Mouse (Mus musculus): ENCODE measurements at regions not wholly inside any gene's neighbourhood (a gene's known extent, or its start where the extent isn't known, plus 50 kb on each side); places are given as distances from the start of the nearest gene placed in this dataset.

- H3K4me2 ChIP-seq (replicated peaks; ENCODE audit: low read depth, low read length) = no peak overlapping the region
- DNase-seq (ENCODE audit: low spot score) = no peak
- 94% methylated on average over 4 of the region's 4 CpGs for WGBS
- no peak overlapping the region for H3K4me3 ChIP-seq (ENCODE audit: low read depth, low read length)
- ATAC-seq = no peak
- TF ChIP-seq CTCF (IDR thresholded peaks at IDR 0.05) (no peak), EP300 (IDR thresholded peaks at IDR 0.05) (no peak)
- no peaks in the 10 kb centered on the region for H3K36me3 ChIP-seq (ENCODE audit: insufficient read depth, low read length)
- H3K9ac ChIP-seq (replicated peaks; ENCODE audit: low read depth) = no peak overlapping the region
- no peaks in the 10 kb centered on the region for H3K4me1 ChIP-seq (ENCODE audit: insufficient read depth, low read depth, low read length)
- H3K9me3 ChIP-seq (ENCODE audit: low read length) = no peaks in the 10 kb centered on the region
- no peak overlapping the region for H3K27ac ChIP-seq (ENCODE audit: low read length)
- H3K27me3 ChIP-seq (replicated peaks; ENCODE audit: insufficient read depth, low read length) = no peaks in the 10 kb centered on the region
Observed at GRCm38 (mm10) chr14:62043117-62043422, 249.3 kb upstream of the Rnaseh2b start.

- no peak for TF ChIP-seq EP300 (IDR thresholded peaks at IDR 0.05)
- Histone ChIP-seq H3K4me3 (ENCODE audit: low read depth, low read length) (no peak overlapping the region), H3K4me2 (replicated peaks; ENCODE audit: low read depth, low read length) (no peak overlapping the region), H3K9me3 (ENCODE audit: low read length) (no peaks in the 10 kb centered on the region), H3K36me3 (ENCODE audit: insufficient read depth, low read length) (no peaks in the 10 kb centered on the region), H3K9ac (replicated peaks; ENCODE audit: low read depth) (no peak overlapping the region), H3K27me3 (replicated peaks; ENCODE audit: insufficient read depth, low read length) (no peaks in the 10 kb centered on the region), H3K27ac (ENCODE audit: low read length) (no peak overlapping the region), H3K4me1 (ENCODE audit: insufficient read depth, low read depth, low read length) (no peaks in the 10 kb centered on the region)
- 91% methylated on average over 6 of the region's 6 CpGs for WGBS
- ATAC-seq (no peak), DNase-seq (ENCODE audit: low spot score) (no peak)
Observed at GRCm38 (mm10) chr14:62050941-62051340, 241.4 kb upstream of the Rnaseh2b start.

GRCm38 (mm10) chr14:62051923-62052322, 240.5 kb upstream of the Rnaseh2b start:
- no peaks in the 10 kb centered on the region for H3K4me1 ChIP-seq (ENCODE audit: insufficient read depth, low read depth, low read length)
- H3K9ac ChIP-seq (replicated peaks; ENCODE audit: low read depth) = no peak overlapping the region
- H3K27me3 ChIP-seq (replicated peaks; ENCODE audit: insufficient read depth, low read length) = no peaks in the 10 kb centered on the region
- H3K27ac ChIP-seq (ENCODE audit: low read length) = no peak overlapping the region
- H3K36me3 ChIP-seq (ENCODE audit: insufficient read depth, low read length) = no peaks in the 10 kb centered on the region
- TF ChIP-seq CTCF (IDR thresholded peaks at IDR 0.05) = no peak
- TF ChIP-seq EP300 (IDR thresholded peaks at IDR 0.05) = no peak
- DNase-seq (ENCODE audit: low spot score) (no peak), ATAC-seq (no peak)
- H3K4me3 ChIP-seq (ENCODE audit: low read depth, low read length) = no peak overlapping the region
- no peaks in the 10 kb centered on the region for H3K9me3 ChIP-seq (ENCODE audit: low read length)
- WGBS = 28% methylated on average over 1 of the region's 1 CpGs
- no peak overlapping the region for H3K4me2 ChIP-seq (replicated peaks; ENCODE audit: low read depth, low read length)

GRCm38 (mm10) chr14:62053004-62053403, 239.4 kb upstream of the Rnaseh2b start:
- Histone ChIP-seq H3K36me3 (ENCODE audit: insufficient read depth, low read length) (no peaks in the 10 kb centered on the region), H3K9me3 (ENCODE audit: low read length) (no peaks in the 10 kb centered on the region), H3K4me2 (replicated peaks; ENCODE audit: low read depth, low read length) (no peak overlapping the region), H3K27me3 (replicated peaks; ENCODE audit: insufficient read depth, low read length) (no peaks in the 10 kb centered on the region), H3K4me1 (ENCODE audit: insufficient read depth, low read depth, low read length) (no peaks in the 10 kb centered on the region), H3K4me3 (ENCODE audit: low read depth, low read length) (no peak overlapping the region), H3K9ac (replicated peaks; ENCODE audit: low read depth) (no peak overlapping the region), H3K27ac (ENCODE audit: low read length) (no peak overlapping the region)
- TF ChIP-seq CTCF (IDR thresholded peaks at IDR 0.05) (no peak), EP300 (IDR thresholded peaks at IDR 0.05) (no peak)
- 82% methylated on average over 6 of the region's 6 CpGs for WGBS
- no peak for DNase-seq (ENCODE audit: low spot score)
- ATAC-seq = no peak

- ATAC-seq (peak; percentile 46), DNase-seq (ENCODE audit: low spot score) (peak; percentile 48)
- H3K27ac ChIP-seq (ENCODE audit: low read length) = no peak overlapping the region
- H3K9me3 ChIP-seq (ENCODE audit: low read length) = no peaks in the 10 kb centered on the region
- TF ChIP-seq EP300 (IDR thresholded peaks at IDR 0.05) = no peak
- TF ChIP-seq CTCF (IDR thresholded peaks at IDR 0.05) = no peak
- WGBS = 64% methylated on average over 4 of the region's 4 CpGs
- H3K9ac ChIP-seq (replicated peaks; ENCODE audit: low read depth) = no peak overlapping the region
- no peaks in the 10 kb centered on the region for H3K4me1 ChIP-seq (ENCODE audit: insufficient read depth, low read depth, low read length)
- no peak overlapping the region for H3K4me2 ChIP-seq (replicated peaks; ENCODE audit: low read depth, low read length)
- no peaks in the 10 kb centered on the region for H3K36me3 ChIP-seq (ENCODE audit: insufficient read depth, low read length)
- H3K27me3 ChIP-seq (replicated peaks; ENCODE audit: insufficient read depth, low read length) = no peaks in the 10 kb centered on the region
- no peak overlapping the region for H3K4me3 ChIP-seq (ENCODE audit: low read depth, low read length)
Observed at GRCm38 (mm10) chr14:62057096-62057495, 235.3 kb upstream of the Rnaseh2b start.

GRCm38 (mm10) chr14:62058100-62058499, 234.3 kb upstream of the Rnaseh2b start:
- ATAC-seq (no peak), DNase-seq (ENCODE audit: low spot score) (no peak)
- H3K27me3 ChIP-seq (replicated peaks; ENCODE audit: insufficient read depth, low read length) = no peaks in the 10 kb centered on the region
- H3K4me1 ChIP-seq (ENCODE audit: insufficient read depth, low read depth, low read length) = no peaks in the 10 kb centered on the region
- no peaks in the 10 kb centered on the region for H3K9me3 ChIP-seq (ENCODE audit: low read length)
- 76% methylated on average over 1 of the region's 1 CpGs for WGBS
- H3K9ac ChIP-seq (replicated peaks; ENCODE audit: low read depth) = no peak overlapping the region
- TF ChIP-seq CTCF (IDR thresholded peaks at IDR 0.05) (no peak), EP300 (IDR thresholded peaks at IDR 0.05) (no peak)
- no peaks in the 10 kb centered on the region for H3K36me3 ChIP-seq (ENCODE audit: insufficient read depth, low read length)
- no peak overlapping the region for H3K4me3 ChIP-seq (ENCODE audit: low read depth, low read length)
- no peak overlapping the region for H3K27ac ChIP-seq (ENCODE audit: low read length)
- no peak overlapping the region for H3K4me2 ChIP-seq (replicated peaks; ENCODE audit: low read depth, low read length)

- TF ChIP-seq EP300 (IDR thresholded peaks at IDR 0.05) = no peak
- TF ChIP-seq CTCF (IDR thresholded peaks at IDR 0.05) = no peak
- no peak for DNase-seq (ENCODE audit: low spot score)
- 83% methylated on average over 6 of the region's 6 CpGs for WGBS
Observed at GRCm38 (mm10) chr14:62071140-62071539, 221.2 kb upstream of the Rnaseh2b start.

More at GRCm38 (mm10) chr14:62071140-62071539, 221.2 kb upstream of the Rnaseh2b start:
- Histone ChIP-seq H3K4me2 (replicated peaks; ENCODE audit: low read depth, low read length) (no peak overlapping the region), H3K36me3 (ENCODE audit: insufficient read depth, low read length) (no peaks in the 10 kb centered on the region), H3K9me3 (ENCODE audit: low read length) (no peaks in the 10 kb centered on the region), H3K9ac (replicated peaks; ENCODE audit: low read depth) (no peak overlapping the region), H3K27me3 (replicated peaks; ENCODE audit: insufficient read depth, low read length) (no peaks in the 10 kb centered on the region), H3K27ac (ENCODE audit: low read length) (no peak overlapping the region), H3K4me3 (ENCODE audit: low read depth, low read length) (no peak overlapping the region), H3K4me1 (ENCODE audit: insufficient read depth, low read depth, low read length) (no peaks in the 10 kb centered on the region)
- ATAC-seq = no peak
